Mouse (Mus musculus) thymus, postnatal 4 days (tissue): ENCODE data around the gene Get4.

Experiments
- DNase-seq: peaks from one replicate; pipeline ENCODE4 v3.0.0; 2021

Get4 gene

DNA sequence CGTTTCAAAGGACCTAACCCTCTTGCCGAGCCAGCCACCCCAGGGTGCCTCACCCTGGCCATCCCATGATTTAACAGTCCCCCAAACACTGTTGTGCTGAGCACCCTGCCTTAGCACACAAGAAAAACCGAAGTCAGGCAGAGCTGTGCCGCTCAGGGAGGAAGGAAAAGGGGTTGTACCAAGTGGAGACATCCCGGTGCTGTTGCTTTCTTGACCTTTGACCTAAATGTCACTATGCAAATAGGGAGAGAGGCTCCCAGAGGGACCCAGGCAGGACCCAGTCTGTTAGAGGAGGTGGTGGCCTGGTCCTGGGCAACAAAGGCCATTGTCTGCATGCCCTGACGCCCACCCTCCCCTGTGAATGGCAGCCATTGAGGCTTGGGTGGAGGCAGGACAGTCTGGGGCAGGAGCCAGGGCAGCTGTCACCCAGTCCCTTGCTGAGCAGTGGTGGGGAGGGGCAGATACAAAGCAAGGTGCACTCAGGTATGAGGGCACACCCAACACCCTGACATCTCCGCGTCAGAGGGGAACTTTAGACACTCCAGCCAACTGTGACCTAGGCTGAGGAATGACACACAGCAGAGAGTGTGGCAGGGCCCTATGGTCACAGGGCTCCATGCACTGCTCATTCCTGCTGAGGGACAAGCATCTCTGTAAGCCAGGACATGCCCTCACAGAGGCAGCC, 33.4 kb downstream of the Get4 start:
- DNase-seq, result no peak

GRCm38 (mm10) chr5:139286142-139286941, 34.2 kb downstream of the Get4 start:
- no peak for DNase-seq

DNA sequence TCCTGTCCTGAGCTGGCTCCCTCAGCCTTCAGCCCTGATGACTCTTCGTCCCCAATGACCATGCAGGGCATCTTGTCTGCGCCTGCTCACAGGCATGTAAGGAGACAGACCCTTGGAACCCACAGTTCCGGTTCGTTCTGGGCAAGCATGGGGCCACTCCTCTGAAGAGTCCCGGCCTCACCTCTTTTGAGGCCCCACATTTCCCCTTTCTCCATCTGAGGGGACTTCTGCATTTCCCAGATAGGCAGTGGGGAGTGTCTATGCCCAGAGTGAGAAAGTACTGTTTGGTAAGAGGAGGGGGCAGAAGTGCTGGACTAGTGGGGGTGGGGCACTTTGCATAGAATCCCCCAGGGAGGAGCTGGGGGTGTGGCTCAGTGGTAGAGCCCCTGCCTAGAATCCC, 35.0 kb downstream of the Get4 start:
- DNase-seq, result no peak

- DNase-seq, result no peak
Measured at GRCm38 (mm10) chr5:139287787-139288186, 35.7 kb downstream of the Get4 start.

DNA sequence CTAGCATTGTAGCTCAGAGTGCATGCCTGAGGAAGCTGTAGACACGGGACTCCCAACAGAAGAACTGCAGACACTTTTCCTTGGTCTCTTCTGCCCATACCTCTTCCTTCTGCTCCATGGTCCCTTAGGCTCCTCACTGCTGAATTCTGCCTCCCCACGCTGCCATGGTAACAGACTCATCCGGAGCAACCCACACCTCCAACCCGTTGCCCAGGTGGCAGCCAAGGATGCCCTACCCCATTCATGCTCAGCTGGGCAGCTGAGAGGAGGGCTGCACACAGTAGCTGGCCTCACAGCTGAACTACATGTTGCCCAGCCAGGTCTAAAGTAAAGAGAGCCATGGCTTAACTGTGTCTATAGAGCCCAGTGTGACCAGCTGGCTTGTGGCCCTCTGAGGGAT, 36.5 kb downstream of the Get4 start:
- no peak for DNase-seq

GRCm38 (mm10) chr5:139290467-139291259, 38.5 kb downstream of the Get4 start:
- DNase-seq, result no peak

GRCm38 (mm10) chr5:139291811-139292560, 39.9 kb downstream of the Get4 start:
- no peak for DNase-seq

DNA sequence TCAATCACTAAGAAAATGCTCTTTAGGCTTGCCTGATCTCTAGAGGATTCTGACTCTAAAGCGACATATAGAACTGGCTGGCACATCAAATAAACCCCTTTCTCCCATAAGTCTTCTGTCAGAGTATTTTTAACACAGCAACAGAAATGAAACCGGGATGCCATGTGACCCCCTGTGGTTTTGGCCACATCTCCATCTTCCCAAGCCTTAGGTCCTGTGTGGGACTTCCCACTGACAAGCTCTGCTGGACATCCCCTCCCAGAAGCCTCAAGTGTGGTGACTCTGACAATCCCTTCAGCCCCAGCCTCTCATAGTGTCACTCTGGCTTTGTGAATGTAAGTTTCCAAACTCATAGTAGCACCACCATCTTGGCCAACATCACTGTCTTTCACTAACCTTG, 42.0 kb downstream of the Get4 start:
- no peak for DNase-seq

DNA sequence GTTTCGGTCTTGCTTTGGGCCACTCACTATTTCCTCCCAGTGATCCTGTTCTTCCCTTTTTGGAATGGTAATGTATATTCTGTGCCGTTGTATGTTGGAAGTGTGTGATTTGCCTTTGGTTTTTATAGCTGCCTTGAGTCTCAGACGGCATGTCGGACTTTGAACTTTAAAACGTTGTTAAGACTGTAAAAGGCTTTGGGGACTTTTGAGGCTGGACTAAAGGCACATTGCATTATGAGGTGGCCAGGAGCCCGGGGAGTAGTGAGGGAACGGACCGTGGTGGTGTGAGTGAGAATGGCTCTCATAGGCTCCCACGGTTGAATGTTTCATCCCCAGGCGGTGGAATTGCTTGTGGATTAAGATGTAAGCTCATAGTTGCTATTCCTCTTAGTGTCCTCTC, 45.0 kb downstream of the Get4 start:
- no peak for DNase-seq

GRCm38 (mm10) chr5:139297745-139298144, 45.6 kb downstream of the Get4 start:
- no peak for DNase-seq

DNA sequence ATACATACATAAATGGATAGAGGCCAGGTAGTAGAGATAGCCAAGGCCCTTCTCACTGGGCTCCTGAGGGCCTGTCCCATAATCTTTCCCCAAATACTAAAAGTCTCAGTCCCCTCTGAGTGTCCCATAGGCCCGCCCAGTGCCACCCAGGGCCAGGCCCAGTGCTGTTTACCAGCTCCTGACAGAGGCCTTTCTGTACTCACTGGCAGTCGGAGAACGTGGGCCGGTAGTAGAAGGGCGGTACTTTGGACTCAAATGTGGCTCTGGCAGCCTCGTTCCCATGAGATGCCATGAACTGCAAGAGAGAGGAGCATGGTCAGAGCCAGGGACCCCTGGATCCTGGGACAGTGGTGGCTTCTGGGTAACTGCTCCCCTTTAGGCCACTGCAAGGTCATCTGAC, 50.0 kb downstream of the Get4 start:
- DNase-seq, result no peak

GRCm38 (mm10) chr5:139303646-139304061, 51.5 kb downstream of the Get4 start:
- DNase-seq, result no peak

GRCm38 (mm10) chr5:139309946-139310345, 57.8 kb downstream of the Get4 start:
- no peak for DNase-seq

- DNase-seq, result no peak
Measured at GRCm38 (mm10) chr5:139310477-139310876, 58.4 kb downstream of the Get4 start.

- no peak for DNase-seq
Measured at GRCm38 (mm10) chr5:139311822-139312221, 59.7 kb downstream of the Get4 start.

DNA sequence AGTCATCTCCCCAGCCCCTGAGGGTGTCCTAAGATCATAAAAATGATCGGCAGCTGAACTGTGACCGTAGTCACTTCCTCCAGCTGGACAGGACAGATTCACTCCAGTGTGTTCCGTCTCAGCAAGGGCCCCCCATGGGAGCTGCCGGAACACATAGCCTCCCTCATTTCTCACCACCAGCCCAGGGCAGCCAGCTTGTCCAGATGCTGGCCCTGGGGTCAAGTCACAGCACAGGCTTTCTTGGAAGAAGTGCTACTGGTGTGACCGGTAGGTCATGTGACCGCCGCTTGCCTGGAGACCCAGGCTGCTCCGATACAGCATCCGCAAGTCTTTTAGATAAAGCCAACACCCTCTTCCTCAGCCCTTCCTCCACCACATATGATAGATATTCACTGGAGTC, 61.4 kb downstream of the Get4 start:
- no peak for DNase-seq

DNA sequence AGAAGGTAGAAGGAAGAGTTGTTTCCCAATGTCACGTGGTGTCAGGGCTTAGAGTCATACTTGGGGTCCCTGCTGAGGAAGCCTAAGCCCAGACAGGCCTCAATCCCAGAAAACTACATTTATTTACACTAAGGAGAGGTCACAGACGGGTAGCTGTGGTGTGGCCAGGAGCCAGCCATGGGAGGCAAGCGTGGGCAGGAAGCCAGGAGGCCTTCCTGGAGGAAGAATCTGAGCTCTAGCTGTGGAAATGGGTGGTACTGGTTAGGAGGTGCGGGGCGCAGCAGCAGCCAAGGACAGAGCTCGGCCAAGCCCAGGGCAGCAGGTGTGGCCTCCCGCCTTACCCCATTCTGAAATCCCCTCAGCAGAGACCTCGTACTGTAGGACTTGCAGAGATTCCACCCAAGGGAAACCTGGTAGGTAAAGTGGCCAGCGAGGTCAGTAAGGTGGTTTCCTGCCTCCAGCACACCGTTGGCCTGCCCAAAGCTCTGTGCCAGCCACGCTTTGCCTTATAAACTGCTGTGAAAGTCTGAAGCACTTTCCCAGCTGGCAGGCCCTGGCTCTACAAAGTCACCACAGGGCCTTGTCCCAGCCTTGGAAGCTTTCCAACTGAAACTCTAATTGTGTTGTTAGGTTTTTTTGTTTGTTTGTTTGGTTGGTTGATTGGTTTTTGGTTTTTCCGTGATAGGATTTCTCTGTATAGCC, 63.0 kb downstream of the Get4 start:
- DNase-seq, result no peak

DNA sequence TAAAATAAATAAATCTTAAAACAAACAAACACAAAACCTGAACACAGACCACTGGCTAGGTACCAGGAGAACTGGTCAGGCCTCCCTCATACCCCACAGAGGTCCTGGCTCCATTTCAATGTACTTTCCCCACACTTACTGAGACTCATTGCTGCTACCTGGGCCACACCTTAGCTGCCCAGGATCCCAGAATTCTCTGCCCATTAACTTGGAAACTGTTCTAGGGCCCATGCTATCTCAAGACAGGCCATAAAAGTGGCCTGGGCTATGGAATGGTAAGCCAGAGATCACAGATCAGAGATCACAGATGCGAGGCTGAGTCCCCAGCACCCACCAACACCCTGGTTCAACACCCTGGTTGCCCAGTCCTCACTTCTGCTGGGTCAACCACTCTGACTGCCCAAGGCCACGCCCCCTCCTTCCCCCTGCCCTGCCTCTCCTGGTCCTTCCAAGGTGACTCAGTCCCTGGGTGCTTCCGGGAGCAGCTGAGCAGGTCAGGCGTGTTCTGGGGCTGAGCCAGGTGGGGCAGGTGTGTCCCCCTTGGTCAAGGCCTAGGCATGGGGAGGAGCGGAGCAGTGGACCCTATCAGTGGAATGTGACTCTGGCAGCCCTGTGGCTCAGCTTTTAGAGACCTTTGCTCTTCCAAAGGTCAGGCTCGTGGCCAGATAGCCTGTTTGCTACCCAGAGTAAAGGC, 65.0 kb downstream of the Get4 start:
- DNase-seq, result no peak

DNA sequence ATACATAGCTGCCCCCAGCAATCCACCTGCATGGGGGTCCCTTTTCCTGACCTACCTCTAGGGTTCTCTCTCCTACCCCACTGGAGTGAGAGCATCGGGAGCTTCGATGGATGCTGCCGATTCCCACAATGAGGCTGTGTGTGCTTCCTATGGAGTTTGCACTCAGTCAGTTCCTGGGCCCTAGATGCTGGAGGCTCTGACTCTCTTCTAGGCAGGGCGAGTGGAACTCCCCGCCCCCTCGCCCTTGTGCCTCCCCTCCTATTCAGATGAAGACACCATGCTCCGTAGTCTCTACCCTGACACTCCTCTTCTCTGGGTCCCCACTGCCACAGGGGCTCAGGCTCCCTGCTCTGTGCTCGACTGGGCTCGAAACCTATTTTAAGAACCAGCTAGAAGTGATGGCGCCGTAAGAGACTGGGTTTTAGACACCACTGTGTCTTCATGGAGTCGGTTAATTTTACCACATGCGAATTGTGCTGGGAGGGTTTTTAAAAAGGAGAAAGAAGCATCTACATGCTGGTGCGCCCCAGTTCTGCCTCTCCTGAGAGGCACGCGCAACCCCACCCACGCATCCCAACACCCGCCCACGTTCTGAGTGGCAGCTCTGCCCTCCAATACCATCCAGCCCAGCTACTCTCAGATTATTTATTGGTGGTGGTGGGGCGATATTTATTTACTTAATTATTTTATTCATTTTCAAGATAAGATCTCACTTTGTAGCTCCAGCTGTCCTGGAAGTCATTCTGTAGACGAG, 65.8 kb downstream of the Get4 start:
- no peak for DNase-seq
